Mouse (Mus musculus): Measurements from ENCODE around the gene Nxf3. TPM values are rescaled to one million over a fixed set of nuclear protein-coding genes. Genes with fewer than 3 reads are reported as not detected.
"Not testable (repeated sequence)": the region's sequence is repeated elsewhere in the genome, so short reads cannot be mapped to it uniquely, and the experiment has no call there.

The Nxf3 gene
- total and polyA plus RNA-seq, 2 experiments from 2014 or later = 0.10 to 0.71 TPM

- H3K9me3 ChIP-seq (ENCODE audit: low read length) = no peaks in the 10 kb centered on the region
- H3K27me3 ChIP-seq (ENCODE audit: insufficient read depth, low read length) = no peaks in the 10 kb centered on the region; the same call in 1 of the 2 replicates
- peak overlapping the region; percentile 1; the same call in 1 of the 2 replicates for H3K27ac ChIP-seq (ENCODE audit: low read depth, low read length)
- DNase-seq (ENCODE audit: low spot score) (peak; percentile 51), ATAC-seq (ENCODE audit: low FRiP score) (peak; percentile 68; the same call in 1 of the 2 replicates)
- peak overlapping the region; percentile 22 for H3K4me2 ChIP-seq (ENCODE audit: low read depth, low read length, poor library complexity, severe bottlenecking)
- H3K9ac ChIP-seq (replicated peaks; ENCODE audit: low read length, poor library complexity, severe bottlenecking) = no peak overlapping the region
- H3K4me1 ChIP-seq (ENCODE audit: insufficient read depth, low read length) = no peaks in the 10 kb centered on the region
- no peak for TF ChIP-seq CTCF (IDR thresholded peaks at IDR 0.05)
- no peak overlapping the region for H3K4me3 ChIP-seq (ENCODE audit: low read depth, low read length)
- 27% methylated on average over 3 of the region's 3 CpGs for WGBS
- no peaks in the 10 kb centered on the region for H3K36me3 ChIP-seq (ENCODE audit: insufficient read depth, low read length)
Observed at GRCm38 (mm10) chrX:136104724-136105088, 19.7 kb upstream of the Nxf3 start.

- Histone ChIP-seq H3K4me1 (ENCODE audit: insufficient read depth, low read length) (no peaks in the 10 kb centered on the region), H3K4me2 (ENCODE audit: low read depth, low read length, poor library complexity, severe bottlenecking) (peak overlapping the region; percentile 22; the same call in 1 of the 2 replicates), H3K36me3 (ENCODE audit: insufficient read depth, low read length) (no peaks in the 10 kb centered on the region), H3K9ac (replicated peaks; ENCODE audit: low read length, poor library complexity, severe bottlenecking) (no peak overlapping the region), H3K27ac (ENCODE audit: low read depth, low read length) (peak overlapping the region; percentile 1; the same call in 1 of the 2 replicates), H3K9me3 (ENCODE audit: low read length) (no peaks in the 10 kb centered on the region), H3K27me3 (ENCODE audit: insufficient read depth, low read length) (no peaks in the 10 kb centered on the region; the same call in 1 of the 2 replicates), H3K4me3 (ENCODE audit: low read depth, low read length) (no peak overlapping the region)
- no peak for TF ChIP-seq CTCF (IDR thresholded peaks at IDR 0.05)
- DNase-seq (ENCODE audit: low spot score) (peak; percentile 44), ATAC-seq (ENCODE audit: low FRiP score) (peak; percentile 72)
- 26% methylated on average over 4 of the region's 4 CpGs for WGBS
Observed at GRCm38 (mm10) chrX:136104046-136104723, 19.1 kb upstream of the Nxf3 start.

- Histone ChIP-seq H3K4me1 (ENCODE audit: insufficient read depth, low read length) (no peaks in the 10 kb centered on the region), H3K27ac (ENCODE audit: low read depth, low read length) (peak overlapping the region; percentile 63), H3K9ac (replicated peaks; ENCODE audit: low read length, poor library complexity, severe bottlenecking) (no peak overlapping the region), H3K27me3 (ENCODE audit: insufficient read depth, low read length) (no peaks in the 10 kb centered on the region), H3K9me3 (ENCODE audit: low read length) (no peaks in the 10 kb centered on the region), H3K36me3 (ENCODE audit: insufficient read depth, low read length) (no peaks in the 10 kb centered on the region), H3K4me3 (ENCODE audit: low read depth, low read length) (no peak overlapping the region), H3K4me2 (ENCODE audit: low read depth, low read length, poor library complexity, severe bottlenecking) (no peak overlapping the region)
- peak; percentile 86 for ATAC-seq (ENCODE audit: low FRiP score)
- 24% methylated on average over 2 of the region's 2 CpGs for WGBS
- no peak for TF ChIP-seq CTCF (IDR thresholded peaks at IDR 0.05)
- peak; percentile 65 for DNase-seq (ENCODE audit: low spot score)
Observed at GRCm38 (mm10) chrX:136094421-136094820, 9.4 kb upstream of the Nxf3 start.

GRCm38 (mm10) chrX:136092497-136093279 lies 7.6 kb upstream of the Nxf3 start:
- Histone ChIP-seq H3K9me3 (ENCODE audit: low read length) (no peaks in the 10 kb centered on the region), H3K4me2 (ENCODE audit: low read depth, low read length, poor library complexity, severe bottlenecking) (no peak overlapping the region), H3K27me3 (ENCODE audit: insufficient read depth, low read length) (no peaks in the 10 kb centered on the region), H3K36me3 (ENCODE audit: insufficient read depth, low read length) (no peaks in the 10 kb centered on the region), H3K4me3 (ENCODE audit: low read depth, low read length) (no peak overlapping the region), H3K9ac (replicated peaks; ENCODE audit: low read length, poor library complexity, severe bottlenecking) (no peak overlapping the region), H3K4me1 (ENCODE audit: insufficient read depth, low read length) (no peaks in the 10 kb centered on the region), H3K27ac (ENCODE audit: low read depth, low read length) (no peak overlapping the region)
- TF ChIP-seq CTCF (IDR thresholded peaks at IDR 0.05) = no peak
- no peak for DNase-seq (ENCODE audit: low spot score)
- ATAC-seq (ENCODE audit: low FRiP score) = no peak
- WGBS = 38% methylated on average over 2 of the region's 2 CpGs

- WGBS = no CpG with 5 or more reads among the region's 32 CpGs
- DNase-seq (ENCODE audit: low spot score) = peak; percentile 8
Observed at GRCm38 (mm10) chrX:136068020-136068419, 17.0 kb downstream of the Nxf3 start, which contains the start of gene Bex2. Gene Bex2 (minus strand): TSS chrX:136068236.

More at GRCm38 (mm10) chrX:136068020-136068419, 17.0 kb downstream of the Nxf3 start, which contains the start of gene Bex2:
- not testable (repeated sequence) for H3K4me1 ChIP-seq (ENCODE audit: insufficient read depth, low read length); H3K9me3 ChIP-seq (ENCODE audit: low read length); H3K36me3 ChIP-seq (ENCODE audit: insufficient read depth, low read length); H3K27me3 ChIP-seq (ENCODE audit: insufficient read depth, low read length)
- Histone ChIP-seq H3K27ac (ENCODE audit: low read depth, low read length) (peak within 1 kb of the TSS; percentile 62), H3K9ac (replicated peaks; ENCODE audit: low read length, poor library complexity, severe bottlenecking) (peak within 1 kb of the TSS; percentile 50; the same call in 1 of the 2 replicates), H3K4me3 (ENCODE audit: low read depth, low read length) (peak within 1 kb of the TSS; percentile 38), H3K4me2 (ENCODE audit: low read depth, low read length, poor library complexity, severe bottlenecking) (peak within 1 kb of the TSS; percentile 27)
- peak; percentile 97 for ATAC-seq (ENCODE audit: low FRiP score)

Data from midbrain, postnatal 0 days (tissue).